Mouse (Mus musculus) retina, postnatal 1 day (tissue): ENCODE measurements around the gene Pgm5.

Experiments used
- DNase-seq: peaks from one replicate; pipeline ENCODE4 v3.0.0-alpha.2; 2012

Pgm5 gene

GRCm38 (mm10) chr19:24701716-24702115, 159.9 kb downstream of the Pgm5 start:
- DNase-seq: peak; percentile 22

- DNase-seq: no peak
Measured at GRCm38 (mm10) chr19:24700664-24701063, 161.0 kb downstream of the Pgm5 start.

DNA sequence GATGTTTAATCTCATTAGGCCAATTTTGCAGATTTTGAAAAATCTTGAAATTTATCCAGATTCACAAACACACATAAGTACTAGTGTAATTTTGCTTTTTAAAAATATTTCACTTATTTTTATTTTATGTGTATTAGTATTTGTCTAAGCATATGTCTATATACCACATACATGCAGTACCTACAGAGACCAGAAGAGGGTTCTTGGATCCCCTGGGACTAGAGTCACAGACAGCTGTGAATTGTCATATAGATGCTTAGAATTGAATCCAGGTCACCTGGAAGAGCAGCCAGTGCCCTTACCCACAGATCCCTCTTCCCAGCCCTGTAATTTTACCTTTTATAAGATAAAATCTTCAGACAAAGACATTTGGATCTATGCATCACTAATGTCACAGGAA, 161.7 kb downstream of the Pgm5 start:
- DNase-seq: peak; percentile 53

DNA sequence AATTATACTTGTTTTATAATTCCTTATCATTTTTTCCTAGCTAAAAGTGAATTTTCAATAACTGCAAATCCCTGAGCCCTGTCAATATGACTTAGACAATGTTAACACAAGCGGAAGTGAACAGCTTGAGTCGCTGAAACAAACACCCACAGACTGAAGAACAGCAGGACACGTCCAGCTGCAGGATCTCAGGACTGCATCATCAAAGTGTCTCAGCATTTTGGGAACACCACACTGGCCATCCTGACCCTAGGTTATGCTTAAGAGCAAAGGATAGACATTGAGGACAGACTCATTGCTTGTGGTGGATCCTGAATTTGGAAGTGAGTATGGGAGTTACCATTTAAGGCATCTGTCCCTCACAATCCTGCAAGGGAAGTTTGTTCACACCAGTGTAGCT, 162.5 kb downstream of the Pgm5 start:
- DNase-seq: peak; percentile 38

DNA sequence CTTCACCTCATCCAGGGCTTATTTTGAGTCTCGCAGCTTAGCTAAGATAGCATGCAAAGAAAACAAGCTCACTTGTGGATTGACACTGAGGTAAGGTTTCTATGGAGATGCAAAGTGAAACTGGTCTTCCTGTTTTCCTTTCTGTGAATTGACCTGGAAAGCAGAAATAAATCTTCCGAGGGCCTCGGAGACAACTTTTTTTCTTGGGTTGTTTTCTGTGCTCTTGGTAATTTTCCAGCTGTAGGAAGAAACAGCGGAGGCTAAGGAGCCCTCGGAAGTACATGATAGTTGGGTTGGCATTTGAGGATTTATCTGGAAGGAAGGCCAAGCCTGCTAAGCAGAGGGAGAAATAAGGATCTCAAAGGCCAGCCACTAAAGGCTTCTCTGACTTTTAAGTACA, 163.0 kb downstream of the Pgm5 start:
- DNase-seq: no peak

DNA sequence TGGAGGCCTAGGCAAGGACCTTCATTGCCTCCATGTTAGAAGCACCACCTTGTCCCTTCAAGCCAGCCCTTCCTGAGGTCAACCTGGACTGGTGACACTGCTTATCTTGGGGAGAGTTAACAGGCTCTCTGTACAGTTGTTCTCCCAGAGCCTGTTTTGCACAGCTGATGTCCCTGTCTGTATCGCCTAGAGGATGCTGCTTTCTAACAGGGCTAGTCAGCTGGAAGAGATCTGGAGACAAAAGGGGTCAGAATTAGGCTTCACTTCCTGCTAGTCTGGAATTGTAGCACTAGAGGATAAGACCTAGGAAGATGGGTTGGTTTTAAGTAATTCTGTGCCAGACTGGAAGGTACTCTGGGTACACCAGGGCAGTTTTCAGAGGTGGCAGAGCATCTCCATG, 163.7 kb downstream of the Pgm5 start:
- peak; percentile 61 for DNase-seq

- DNase-seq: no peak
Measured at GRCm38 (mm10) chr19:24692691-24693090, 169.0 kb downstream of the Pgm5 start.

DNA sequence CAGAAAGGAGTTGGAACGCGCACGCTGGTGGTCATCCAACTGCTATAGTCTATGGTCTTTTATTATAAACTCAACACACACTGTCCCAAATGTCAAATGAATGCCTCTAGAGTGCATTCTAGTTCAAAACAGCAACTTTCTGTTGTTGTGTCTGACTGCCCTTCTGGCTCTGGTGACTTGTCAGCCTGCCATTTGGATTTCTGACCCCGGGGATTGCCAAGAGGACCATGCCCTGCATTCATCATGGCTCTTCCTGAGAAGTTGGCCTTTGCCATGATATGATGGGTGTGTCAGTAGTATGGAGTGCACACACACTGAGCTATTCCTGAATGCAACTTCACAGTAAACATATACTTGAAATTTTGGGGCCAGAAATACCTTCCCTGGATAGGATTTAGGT, 172.1 kb downstream of the Pgm5 start:
- DNase-seq: no peak

DNA sequence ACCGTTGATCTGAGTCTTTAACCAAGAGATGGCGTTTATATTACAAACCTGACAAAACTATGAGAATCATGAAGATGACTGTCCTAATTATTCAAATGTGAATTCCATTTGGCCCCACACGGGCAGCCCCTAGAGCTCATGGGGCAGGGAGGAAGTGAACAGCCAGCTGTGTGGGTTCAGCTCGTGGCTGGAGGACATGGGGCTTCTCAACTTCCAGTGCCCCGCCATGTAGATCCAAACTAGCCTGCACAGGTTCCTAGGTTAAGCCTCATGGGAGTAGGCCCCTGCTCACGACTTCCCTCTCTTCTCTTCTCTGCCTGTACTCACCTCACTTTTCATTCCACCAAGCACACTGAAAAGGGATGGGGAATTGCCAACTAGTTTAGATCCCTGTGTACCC, 173.3 kb downstream of the Pgm5 start:
- DNase-seq: no peak

- DNase-seq: no peak
Measured at GRCm38 (mm10) chr19:24686411-24686810, 175.2 kb downstream of the Pgm5 start.

DNA sequence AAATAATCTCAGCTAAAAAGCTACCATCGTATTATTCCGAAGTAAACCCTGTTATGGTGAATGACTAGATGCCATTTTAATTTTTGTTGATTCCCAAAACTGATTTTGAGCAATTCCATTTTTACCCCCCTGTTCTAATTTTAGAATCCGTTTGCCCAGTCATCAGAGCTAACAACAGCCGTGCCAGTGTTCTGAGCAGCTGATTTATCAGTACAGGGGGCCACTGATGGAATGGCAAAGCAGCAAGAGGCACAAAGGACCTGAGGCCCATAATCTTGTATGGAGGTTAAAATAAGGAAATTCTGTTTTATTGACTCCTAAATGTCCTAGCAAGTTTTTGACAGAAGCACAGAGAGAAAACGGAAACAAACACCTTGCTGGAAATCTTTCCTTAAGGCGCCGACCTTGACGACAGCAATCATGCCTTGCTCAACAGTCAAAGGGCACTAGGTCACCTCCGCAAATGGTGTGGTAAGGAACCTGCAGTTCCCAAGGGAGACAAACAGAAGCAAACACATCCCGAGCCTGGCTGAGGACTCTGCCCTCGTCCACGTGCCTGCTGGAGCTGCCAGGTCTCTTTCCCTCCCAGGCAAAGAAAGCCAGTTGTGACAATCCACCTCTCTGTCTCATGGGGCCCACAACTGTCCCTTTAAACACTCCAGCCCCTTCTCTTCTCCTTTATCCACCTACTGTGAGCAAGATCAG, 178.5 kb downstream of the Pgm5 start:
- no peak for DNase-seq

DNA sequence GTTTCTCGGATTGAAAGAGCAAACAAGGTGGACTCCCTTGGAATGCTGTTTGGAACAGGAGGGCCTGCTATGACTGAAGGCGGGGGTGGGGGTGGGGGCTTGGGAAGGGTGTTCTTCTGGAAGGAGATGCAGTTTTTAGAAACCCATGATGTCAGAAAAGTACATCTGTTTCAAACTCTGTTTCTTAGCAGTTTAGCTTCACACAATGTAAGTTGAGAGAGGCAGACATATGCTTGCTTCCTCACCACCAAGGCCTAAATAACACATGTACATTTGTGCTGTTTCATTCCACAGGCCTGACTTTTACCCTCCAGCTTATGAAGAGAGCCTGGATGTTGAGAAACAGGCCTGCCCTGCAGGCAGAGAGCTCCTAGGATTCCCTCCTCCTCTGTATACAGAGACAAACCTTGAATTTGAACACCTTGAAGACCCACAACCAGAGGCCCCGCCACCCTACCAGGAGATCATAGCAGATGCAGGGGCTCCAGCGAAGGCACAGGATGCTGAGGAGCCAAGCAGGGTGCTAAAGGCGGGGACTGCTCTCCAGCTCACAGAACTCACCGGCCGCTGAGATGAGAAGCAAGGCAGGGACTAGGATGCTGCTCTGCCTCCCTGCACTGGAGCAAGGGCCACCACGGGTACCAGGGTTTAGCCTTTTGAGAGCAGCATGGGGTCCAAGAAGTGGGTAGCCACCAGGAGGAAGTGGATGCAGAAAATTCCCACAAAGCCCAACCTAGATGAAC, 184.2 kb downstream of the Pgm5 start:
- DNase-seq: no peak

DNA sequence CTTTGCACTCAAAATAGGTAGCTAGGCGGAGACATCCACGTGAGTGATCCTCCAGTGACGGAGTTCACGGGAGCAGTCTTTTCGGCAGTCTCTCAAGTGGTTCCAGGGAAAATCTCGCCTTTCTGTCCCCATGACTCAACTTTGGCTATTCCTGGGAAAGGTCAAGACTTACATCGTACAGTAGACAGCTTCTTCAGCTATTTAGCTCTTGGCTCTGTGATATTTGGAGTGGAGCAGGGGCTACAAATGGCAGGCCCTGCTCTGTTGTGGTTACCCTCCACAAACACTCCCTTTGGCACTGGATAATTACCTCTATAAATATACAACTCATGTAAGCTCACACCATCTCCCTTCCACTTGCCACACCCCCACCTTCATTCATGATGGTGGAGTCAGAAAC, 185.2 kb downstream of the Pgm5 start:
- no peak for DNase-seq

- no peak for DNase-seq
Measured at GRCm38 (mm10) chr19:24673762-24674161, 187.9 kb downstream of the Pgm5 start, which contains the start of gene Tmem252. TSS of gene Tmem252 (plus strand) at chr19:24674008.

DNA sequence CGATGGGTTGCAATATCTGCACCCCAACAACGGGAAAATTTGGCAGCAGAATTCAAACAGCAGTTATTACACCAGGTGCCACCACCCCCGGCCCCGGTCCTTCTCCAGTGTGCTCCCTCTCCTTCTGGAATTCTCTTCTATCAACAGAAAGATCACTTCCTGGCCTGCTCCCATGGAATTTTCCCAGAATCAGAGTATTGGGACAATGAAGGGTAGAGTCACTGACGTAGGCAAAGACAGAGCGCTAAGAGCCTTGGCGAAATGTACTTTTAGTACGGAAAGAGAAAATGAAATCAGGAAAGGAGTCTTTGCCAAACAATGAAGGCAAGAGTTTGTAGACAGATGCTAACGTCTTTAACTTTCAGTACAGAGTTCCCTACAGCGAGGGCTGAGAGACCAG, 188.3 kb downstream of the Pgm5 start:
- DNase-seq: no peak

DNA sequence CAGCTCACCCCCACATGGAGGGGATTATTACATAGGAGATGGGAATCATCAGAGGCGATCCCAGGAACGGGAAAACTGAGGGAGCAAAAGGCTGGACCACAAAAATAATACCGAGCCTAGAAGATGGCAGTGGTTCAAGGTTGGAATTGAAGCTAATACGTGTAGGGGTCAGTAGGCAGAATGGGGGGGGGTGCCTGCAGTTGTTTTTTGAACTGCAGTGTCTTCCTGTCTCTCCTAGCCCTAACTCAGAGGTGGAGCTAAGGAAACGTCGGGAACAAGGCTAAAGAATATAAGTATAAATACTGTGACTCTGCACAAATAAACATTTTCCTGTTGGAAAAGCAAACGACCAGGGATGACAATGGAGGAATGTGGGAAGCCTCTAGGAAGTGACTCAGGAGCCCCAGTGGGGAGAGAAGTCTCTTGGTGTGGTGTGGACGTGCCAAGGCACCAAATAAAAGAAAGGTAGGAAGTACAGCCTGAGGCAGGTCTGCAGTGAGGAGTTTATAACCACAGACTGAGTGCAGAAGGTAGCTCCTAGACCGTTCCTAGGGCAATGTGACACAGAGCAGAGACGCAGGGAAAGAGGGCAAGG, 189.2 kb downstream of the Pgm5 start:
- DNase-seq: no peak

GRCm38 (mm10) chr19:24671571-24671970, 190.1 kb downstream of the Pgm5 start:
- no peak for DNase-seq

- DNase-seq: no peak
Measured at GRCm38 (mm10) chr19:24667527-24667926, 194.1 kb downstream of the Pgm5 start.

- DNase-seq: no peak
Measured at GRCm38 (mm10) chr19:24665771-24666170, 195.9 kb downstream of the Pgm5 start.

- no peak for DNase-seq
Measured at GRCm38 (mm10) chr19:24662346-24662745, 199.3 kb downstream of the Pgm5 start.

- DNase-seq: no peak
Measured at GRCm38 (mm10) chr19:24656981-24657380, 204.7 kb downstream of the Pgm5 start.

GRCm38 (mm10) chr19:24653230-24653799, 208.3 kb downstream of the Pgm5 start:
- no peak for DNase-seq

GRCm38 (mm10) chr19:24652342-24653019, 209.2 kb downstream of the Pgm5 start:
- no peak for DNase-seq
